Mouse (Mus musculus) myocyte (in vitro differentiated cells): ENCODE measurements around the gene Bmpr1a. TPM values are rescaled to one million over a fixed set of nuclear protein-coding genes. Genes with fewer than 3 reads are reported as not detected.

Experiments used
- H3K27me3 ChIP-seq: one replicate; pipeline ENCODE4 v1.6.1; 2011; ENCODE audit not compliant: control insufficient read depth, insufficient read depth, insufficient read length
- H3K36me3 ChIP-seq: one replicate; pipeline ENCODE4 v1.6.1; 2011; ENCODE audit not compliant: control insufficient read depth, insufficient read depth
- H3K4me2 ChIP-seq: one replicate; pipeline ENCODE4 v1.6.1; 2011; ENCODE audit warnings: low read depth, control low read depth
- H3K4me3 ChIP-seq: one replicate; pipeline ENCODE4 v1.5.1; 2011; ENCODE audit warnings: mild to moderate bottlenecking, control low read depth, moderate library complexity
- H3K79me2 ChIP-seq: one replicate; pipeline ENCODE4 v1.6.1; 2011; ENCODE audit not compliant: control insufficient read depth, insufficient read depth
- H3ac ChIP-seq: one replicate; pipeline ENCODE4 v1.6.1; 2011; ENCODE audit not compliant: control insufficient read depth, insufficient read length
- CEBPB ChIP-seq: IDR thresholded peaks from 2 replicates; pipeline ENCODE4 v1.6.1; 2011; ENCODE audit warnings: mild to moderate bottlenecking, moderate library complexity; ENCODE audit not compliant: poor library complexity, insufficient read depth, severe bottlenecking
- E2F4 ChIP-seq: IDR thresholded peaks from one replicate; pipeline ENCODE4 v1.6.1; 2011; ENCODE audit warnings: mild to moderate bottlenecking, control low read depth, moderate library complexity; ENCODE audit not compliant: insufficient read depth
- MAX ChIP-seq: IDR thresholded peaks from one replicate; pipeline ENCODE4 v1.6.1; 2011; ENCODE audit warnings: low read depth, mild to moderate bottlenecking, control low read depth
- MYOD1 ChIP-seq, 3 experiments: IDR thresholded peaks; one replicate each; pipeline ENCODE4 v1.6.1; 2011; ENCODE audit warnings: control low read depth in 2 of 3, low read depth in 2 of 3, mild to moderate bottlenecking in 2 of 3, moderate library complexity in 1 of 3; ENCODE audit not compliant: insufficient read length in 2 of 3, control insufficient read depth in 1 of 3
- MYOG ChIP-seq, 3 experiments: IDR thresholded peaks; one replicate each; pipeline ENCODE4 v1.6.1; 2011; ENCODE audit warnings: control low read depth in 2 of 3, low read depth in 2 of 3, mild to moderate bottlenecking in 2 of 3; ENCODE audit not compliant: insufficient read length in 2 of 3, control insufficient read depth in 1 of 3, insufficient read depth in 1 of 3
- POLR2A ChIP-seq: IDR thresholded peaks from one replicate; pipeline ENCODE4 v1.6.1; 2011; ENCODE audit warnings: low read depth, mild to moderate bottlenecking, control low read depth, moderate library complexity; ENCODE audit not compliant: insufficient read length
- POLR2AphosphoS2 ChIP-seq: IDR thresholded peaks from one replicate; pipeline ENCODE4 v1.6.1; 2011; ENCODE audit warnings: low read depth, control low read depth; ENCODE audit not compliant: insufficient read length
- REST ChIP-seq: IDR thresholded peaks from one replicate; pipeline ENCODE4 v1.6.1; 2011; ENCODE audit warnings: mild to moderate bottlenecking, control low read depth, moderate library complexity; ENCODE audit not compliant: insufficient read depth, insufficient read length
- SRF ChIP-seq: IDR thresholded peaks from one replicate; pipeline ENCODE4 v1.6.1; 2011; ENCODE audit warnings: low read depth; ENCODE audit not compliant: control insufficient read depth, insufficient read length
- TCF12 ChIP-seq: IDR thresholded peaks from one replicate; pipeline ENCODE4 v1.6.1; 2011; ENCODE audit warnings: mild to moderate bottlenecking, control low read depth; ENCODE audit not compliant: poor library complexity, insufficient read depth, severe bottlenecking
- TCF3 ChIP-seq: IDR thresholded peaks from one replicate; pipeline ENCODE4 v1.6.1; 2011; ENCODE audit warnings: low read depth, control low read depth; ENCODE audit not compliant: insufficient read length
- USF1 ChIP-seq: IDR thresholded peaks from one replicate; pipeline ENCODE4 v1.6.1; 2011; ENCODE audit warnings: low read depth, mild to moderate bottlenecking, control low read depth, moderate library complexity
- polyA plus RNA-seq: library from polyadenylated mRNA; unstranded; fragments of >200 nt; fragmentation: generic; extraction: Trizol; gene quantifications from one replicate; pipeline ENCODE4 v1.2.1, GENCODE M21; 2012; ENCODE audit warnings: missing spikeins

Gene Bmpr1a
- polyA plus RNA-seq, 1 experiment = 10.5 TPM

DNA sequence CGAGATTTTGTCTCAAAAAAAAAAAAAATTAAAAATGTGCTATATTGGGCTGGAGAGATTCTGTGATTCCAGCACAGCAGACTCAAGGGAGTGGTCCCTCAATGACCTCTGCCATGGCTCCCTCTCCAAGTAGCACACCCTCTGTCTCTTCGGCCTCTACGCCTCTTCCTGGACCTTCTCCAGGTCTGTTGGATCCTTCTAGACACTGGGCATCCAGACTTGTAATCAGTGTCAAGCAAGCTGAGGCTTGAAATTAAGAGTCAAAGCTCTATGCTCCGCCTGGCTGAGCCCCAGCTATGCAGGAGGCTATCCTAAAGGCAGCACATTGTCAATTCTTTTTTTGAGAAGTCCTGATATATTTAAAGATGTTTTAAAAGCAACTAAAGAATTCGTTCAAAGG is 30.4 kb upstream of the Bmpr1a start:
- TF ChIP-seq USF1 (no peak), POLR2AphosphoS2 (no peak), SRF (no peak), MYOG (IDR thresholded peaks at IDR 0.05; ENCODE audit: control insufficient read depth in 1 of 3, insufficient read depth in 1 of 3, insufficient read length in 2 of 3, low read depth in 2 of 3) (no peak), POLR2A (no peak), CEBPB (no peak), MYOD1 (IDR thresholded peaks at IDR 0.05; ENCODE audit: control insufficient read depth in 1 of 3, insufficient read length in 2 of 3, low read depth in 2 of 3) (no peak), REST (no peak), E2F4 (no peak), TCF3 (no peak), TCF12 (no peak), MAX (no peak)
- Histone ChIP-seq H3ac (no peak overlapping the region), H3K4me2 (no peak overlapping the region), H3K27me3 (no peaks in the 10 kb centered on the region), H3K79me2 (no peaks in the 10 kb centered on the region), H3K36me3 (peaks cover 24% of the 10 kb centered on the region), H3K4me3 (no peak overlapping the region)

DNA sequence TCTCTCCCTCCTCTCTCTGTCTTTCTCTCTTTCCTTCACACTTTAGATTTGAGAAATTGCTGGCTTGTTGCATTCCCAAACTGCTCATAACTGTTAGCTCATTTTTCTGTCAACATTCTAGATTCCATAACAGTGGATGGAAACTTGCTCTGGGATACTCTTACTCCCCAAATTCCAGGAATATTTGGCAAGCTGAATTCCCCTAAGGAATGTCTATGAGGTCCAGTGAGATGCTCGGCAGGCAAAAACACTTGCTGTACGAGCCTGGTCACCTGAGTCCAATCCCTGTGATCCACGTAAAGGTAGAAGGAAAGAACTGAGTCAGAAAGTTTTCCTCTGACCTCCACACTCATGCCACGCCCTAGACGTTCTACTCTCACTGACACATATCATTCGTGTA is 29.4 kb upstream of the Bmpr1a start:
- Histone ChIP-seq H3K4me2 (no peak overlapping the region), H3K36me3 (peaks cover 24% of the 10 kb centered on the region), H3K4me3 (no peak overlapping the region), H3ac (no peak overlapping the region), H3K27me3 (no peaks in the 10 kb centered on the region), H3K79me2 (no peaks in the 10 kb centered on the region)
- no peak for TF ChIP-seq TCF3
- no peak for TF ChIP-seq SRF
- TF ChIP-seq TCF12 = no peak
- TF ChIP-seq POLR2A = no peak
- no peak for TF ChIP-seq MAX
- TF ChIP-seq USF1 = no peak
- TF ChIP-seq REST = no peak
- TF ChIP-seq POLR2AphosphoS2 = no peak
- TF ChIP-seq MYOD1 (IDR thresholded peaks at IDR 0.05; ENCODE audit: control insufficient read depth in 1 of 3, insufficient read length in 2 of 3, low read depth in 2 of 3) = no peak
- TF ChIP-seq MYOG (IDR thresholded peaks at IDR 0.05; ENCODE audit: control insufficient read depth in 1 of 3, insufficient read depth in 1 of 3, insufficient read length in 2 of 3, low read depth in 2 of 3) = no peak
- TF ChIP-seq CEBPB = no peak
- no peak for TF ChIP-seq E2F4

DNA sequence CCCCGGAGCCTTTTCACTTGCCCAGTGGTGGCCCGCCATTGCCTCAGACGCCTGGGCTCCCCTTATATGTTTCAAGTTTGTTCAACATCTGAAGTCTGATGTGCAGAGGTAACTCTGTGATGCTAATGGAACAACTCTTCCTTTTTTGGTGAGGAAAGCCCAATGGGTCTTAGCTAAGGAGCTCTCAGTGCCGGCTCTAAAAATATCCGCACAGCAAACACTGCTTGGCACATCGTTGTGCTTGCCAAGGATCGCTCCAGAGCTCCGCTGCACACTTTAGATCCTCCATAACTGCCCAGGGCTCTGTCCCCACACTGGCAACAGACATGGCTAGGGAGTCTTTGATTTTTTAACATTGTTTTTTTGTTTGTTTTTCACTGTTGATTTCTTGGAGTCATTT is 25.7 kb upstream of the Bmpr1a start:
- Histone ChIP-seq H3K36me3 (peaks cover 11% of the 10 kb centered on the region), H3K4me2 (no peak overlapping the region), H3ac (no peak overlapping the region), H3K4me3 (no peak overlapping the region), H3K27me3 (no peaks in the 10 kb centered on the region), H3K79me2 (no peaks in the 10 kb centered on the region)
- TF ChIP-seq SRF (no peak), MYOD1 (IDR thresholded peaks at IDR 0.05; ENCODE audit: control insufficient read depth in 1 of 3, insufficient read length in 2 of 3, low read depth in 2 of 3) (no peak)

GRCm38 (mm10) chr14:34522701-34523100 is 19.6 kb upstream of the Bmpr1a start, which contains the start of gene 9230112D13Rik:
9230112D13Rik (minus strand) TSS chr14:34522801.
- H3K27me3 ChIP-seq = no peaks in the 10 kb centered on the region
- no peak within 1 kb of the TSS for H3K4me2 ChIP-seq
- H3K4me3 ChIP-seq = no peak within 1 kb of the TSS
- H3K36me3 ChIP-seq = no peaks in the 10 kb centered on the region
- TF ChIP-seq USF1 = no peak
- no peak for TF ChIP-seq REST
- no peak for TF ChIP-seq SRF
- no peak for TF ChIP-seq TCF12
- TF ChIP-seq POLR2A = no peak
- no peak for TF ChIP-seq POLR2AphosphoS2
- TF ChIP-seq MYOD1 (IDR thresholded peaks at IDR 0.05; ENCODE audit: control insufficient read depth in 1 of 3, insufficient read length in 2 of 3, low read depth in 2 of 3) = no peak
- no peaks in the 10 kb centered on the region for H3K79me2 ChIP-seq
- no peak within 1 kb of the TSS for H3ac ChIP-seq

DNA sequence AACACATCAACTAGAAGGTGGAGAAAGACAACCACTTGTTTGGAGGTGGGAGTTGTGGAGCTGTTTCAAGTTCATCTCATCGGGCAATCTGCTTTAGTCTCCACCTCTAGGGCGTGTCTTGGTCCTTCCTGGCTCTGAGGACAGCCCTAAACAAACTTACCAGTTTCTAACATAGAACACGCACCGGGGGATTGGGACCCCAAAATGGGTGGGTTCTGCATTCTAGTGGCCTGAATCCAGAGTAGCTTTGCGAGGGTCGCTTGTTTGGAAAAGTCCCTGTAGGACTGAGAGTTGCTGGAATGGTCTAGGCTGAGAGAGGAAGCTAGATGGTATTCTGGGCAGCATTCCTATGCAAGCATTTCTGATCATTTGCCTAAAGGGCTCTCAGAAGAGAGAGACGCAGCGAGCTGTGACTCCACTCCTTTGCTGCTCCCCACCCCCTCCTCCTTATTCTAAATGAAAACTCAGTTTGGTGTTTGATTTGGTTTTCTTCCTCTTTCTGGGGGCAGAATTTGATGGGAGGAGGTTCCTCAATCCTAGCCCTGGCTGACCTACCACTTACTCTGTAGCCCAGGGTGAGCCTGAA is 14.9 kb upstream of the Bmpr1a start:
- Histone ChIP-seq H3ac (no peak overlapping the region), H3K36me3 (no peaks in the 10 kb centered on the region), H3K27me3 (no peaks in the 10 kb centered on the region), H3K4me2 (no peak overlapping the region), H3K4me3 (no peak overlapping the region), H3K79me2 (no peaks in the 10 kb centered on the region)
- TF ChIP-seq SRF (no peak), MAX (no peak), USF1 (no peak), REST (no peak), E2F4 (no peak), POLR2A (no peak), POLR2AphosphoS2 (no peak), TCF3 (no peak), CEBPB (no peak), TCF12 (no peak), MYOD1 (IDR thresholded peaks at IDR 0.05; ENCODE audit: control insufficient read depth in 1 of 3, insufficient read length in 2 of 3, low read depth in 2 of 3) (no peak), MYOG (IDR thresholded peaks at IDR 0.05; ENCODE audit: control insufficient read depth in 1 of 3, insufficient read depth in 1 of 3, insufficient read length in 2 of 3, low read depth in 2 of 3) (no peak)
